Mouse (Mus musculus): ENCODE data around the gene Vmn2r33. TPM values are rescaled to one million over a fixed set of nuclear protein-coding genes. Genes with fewer than 3 reads are reported as not detected.
"Not testable (repeated sequence)": the region's sequence is repeated elsewhere in the genome, so short reads cannot be mapped to it uniquely, and the experiment has no call there.

Vmn2r33 gene
- not detected in 2 replicates for polyA plus RNA-seq (2012; rRNA removed)

GRCm38 (mm10) chr7:7566686-7567085, at the start of gene Vmn2r33:
Gene Vmn2r33, minus strand, starts transcription at chr7:7566786.
- DNase-seq (ENCODE audit: low spot score): not testable (repeated sequence)

Other genes starting within 250 kb of the Vmn2r33 start
- gene Vmn2r30, start 229.2 kb downstream of the Vmn2r33 start, polyA plus RNA-seq (2012; rRNA removed): 0.01 TPM in 1 of 2 replicates, not detected in the other
- not detected in 2 replicates for gene Gm45783, start 192.2 kb downstream of the Vmn2r33 start, polyA plus RNA-seq (2012; rRNA removed)
- not detected in 2 replicates for gene Vmn2r31, start 167.1 kb downstream of the Vmn2r33 start, polyA plus RNA-seq (2012; rRNA removed)
- gene Vmn2r32, start 86.8 kb downstream of the Vmn2r33 start, polyA plus RNA-seq (2012; rRNA removed): not detected in 2 replicates
- not detected in 2 replicates for gene Vmn2r34, start 122.7 kb upstream of the Vmn2r33 start, polyA plus RNA-seq (2012; rRNA removed)